Mouse (Mus musculus): ENCODE data around the gene Itpr1.

Gene Itpr1

GRCm38 (mm10) chr6:108211896-108212880 lies 708 bp upstream of the Itpr1 start:
- in situ Hi-C loops (cut with MboI; ENCODE audit: unreplicated experiment in 2 of 2) = loop anchor here (5.0 to 25.0 kb wide), 4 partner anchors 50 to 1475 kb away; partner anchors contain the start of genes Edem1 (in 1 of the 2) and Il5ra (in 1 of the 2)

- in situ Hi-C loops (cut with MboI; ENCODE audit: unreplicated experiment in 2 of 2) = loop anchor here (5.0 to 25.0 kb wide), 4 partner anchors 51 to 1476 kb away; partner anchors contain the start of genes Edem1 (in 1 of the 2) and Il5ra (in 1 of the 2)
Measured at GRCm38 (mm10) chr6:108213481-108214293, 791 bp downstream of the Itpr1 start.

- in situ Hi-C loops (cut with MboI; ENCODE audit: unreplicated experiment in 2 of 2) = loop anchor here (5.0 to 25.0 kb wide), 4 partner anchors 52 to 1477 kb away; partner anchors contain the start of genes Edem1 (in 1 of the 2) and Il5ra (in 1 of the 2)
Measured at GRCm38 (mm10) chr6:108214294-108214925, 1.5 kb downstream of the Itpr1 start.

- in situ Hi-C loops (cut with MboI; ENCODE audit: unreplicated experiment in 2 of 2) = loop anchor here (10.0 to 25.0 kb wide), 3 partner anchors 121 to 1479 kb away; partner anchors contain the start of genes Edem1 (in 1 of the 2) and Il5ra (in 1 of the 2)
Measured at GRCm38 (mm10) chr6:108216091-108216490, 3.2 kb downstream of the Itpr1 start.

GRCm38 (mm10) chr6:108216832-108217231 lies 3.9 kb downstream of the Itpr1 start:
- in situ Hi-C loops (cut with MboI; ENCODE audit: unreplicated experiment in 2 of 2) = loop anchor here (10.0 to 25.0 kb wide), 3 partner anchors 122 to 1480 kb away; partner anchors contain the start of genes Edem1 (in 1 of the 2) and Il5ra (in 1 of the 2)

- in situ Hi-C loops (cut with MboI; ENCODE audit: unreplicated experiment in 2 of 2) = loop anchor here (10.0 to 25.0 kb wide), 3 partner anchors 123 to 1481 kb away; partner anchors contain the start of genes Edem1 (in 1 of the 2) and Il5ra (in 1 of the 2)
Measured at GRCm38 (mm10) chr6:108217987-108218386, 5.1 kb downstream of the Itpr1 start.

- in situ Hi-C loops (cut with MboI; ENCODE audit: unreplicated experiment in 2 of 2) = loop anchor here (25.0 kb wide), 2 partner anchors 615 to 1485 kb away; partner anchors contain the start of genes Edem1 (in 1 of the 2) and Il5ra (in 1 of the 2)
Measured at GRCm38 (mm10) chr6:108222435-108222834, 9.5 kb downstream of the Itpr1 start.

GRCm38 (mm10) chr6:108222875-108223274 lies 10.0 kb downstream of the Itpr1 start:
- in situ Hi-C loops (cut with MboI; ENCODE audit: unreplicated experiment in 2 of 2) = loop anchor here (25.0 kb wide), 2 partner anchors 614 to 1486 kb away; partner anchors contain the start of genes Edem1 (in 1 of the 2) and Il5ra (in 1 of the 2)

GRCm38 (mm10) chr6:108224361-108224760 lies 11.5 kb downstream of the Itpr1 start:
- in situ Hi-C loops (cut with MboI; ENCODE audit: unreplicated experiment in 2 of 2) = loop anchor here (25.0 kb wide), 2 partner anchors 613 to 1487 kb away; partner anchors contain the start of genes Edem1 (in 1 of the 2) and Il5ra (in 1 of the 2)

GRCm38 (mm10) chr6:108225027-108225426 lies 12.1 kb downstream of the Itpr1 start:
- in situ Hi-C loops (cut with MboI; ENCODE audit: unreplicated experiment in 2 of 2) = no loop called here

- in situ Hi-C loops (cut with MboI; ENCODE audit: unreplicated experiment in 2 of 2) = no loop called here
Measured at GRCm38 (mm10) chr6:108226230-108226629, 13.3 kb downstream of the Itpr1 start.

GRCm38 (mm10) chr6:108227461-108227860 lies 14.6 kb downstream of the Itpr1 start:
- in situ Hi-C loops (cut with MboI; ENCODE audit: unreplicated experiment in 2 of 2) = no loop called here

- in situ Hi-C loops (cut with MboI; ENCODE audit: unreplicated experiment in 2 of 2) = no loop called here
Measured at GRCm38 (mm10) chr6:108228048-108228447, 15.2 kb downstream of the Itpr1 start.

GRCm38 (mm10) chr6:108228601-108229000 lies 15.7 kb downstream of the Itpr1 start:
- in situ Hi-C loops (cut with MboI; ENCODE audit: unreplicated experiment in 2 of 2) = no loop called here

- in situ Hi-C loops (cut with MboI; ENCODE audit: unreplicated experiment in 2 of 2) = loop anchor here (5.0 kb wide), 1 partner anchor 128 kb away; no protein-coding TSS in a partner anchor
Measured at GRCm38 (mm10) chr6:108230608-108231007, 17.7 kb downstream of the Itpr1 start.

- in situ Hi-C loops (cut with MboI; ENCODE audit: unreplicated experiment in 2 of 2) = loop anchor here (5.0 kb wide), 1 partner anchor 130 kb away; no protein-coding TSS in a partner anchor
Measured at GRCm38 (mm10) chr6:108231892-108232710, 19.2 kb downstream of the Itpr1 start.

- in situ Hi-C loops (cut with MboI; ENCODE audit: unreplicated experiment in 2 of 2) = loop anchor here (5.0 kb wide), 1 partner anchor 131 kb away; no protein-coding TSS in a partner anchor
Measured at GRCm38 (mm10) chr6:108233070-108233469, 20.2 kb downstream of the Itpr1 start.

GRCm38 (mm10) chr6:108234536-108234935 lies 21.6 kb downstream of the Itpr1 start:
- in situ Hi-C loops (cut with MboI; ENCODE audit: unreplicated experiment in 2 of 2) = loop anchor here (5.0 kb wide), 1 partner anchor 132 kb away; no protein-coding TSS in a partner anchor

Data from v-Abl transformed pro-B cells (cell line).